Mouse (Mus musculus) liver, embryonic 12.5 days (tissue): ENCODE measurements at regions not wholly inside any gene's neighbourhood (a gene's known extent, or its start where the extent isn't known, plus 50 kb on each side); places are given as distances from the start of the nearest gene placed in this dataset.

Experiments used
- ATAC-seq: fragments of 200-750 bp; cut with Nextera tagmentation; 2 replicates; pipeline ENCODE4 v1.8.0; 2017; ENCODE audit warnings: moderate number of reproducible peaks, mild to moderate bottlenecking, moderate library complexity
- H3K27ac ChIP-seq: fragments of 300-500 bp; sonication (generic); 2 replicates; pipeline ENCODE4 v1.5.1; 2016; ENCODE audit warnings: mild to moderate bottlenecking
- H3K27me3 ChIP-seq: fragments of 300-500 bp; sonication (generic); replicated peaks from 2 replicates; pipeline ENCODE4 v1.6.1; 2016; ENCODE audit warnings: mild to moderate bottlenecking, moderate library complexity
- H3K36me3 ChIP-seq: fragments of 300-500 bp; sonication (generic); 2 replicates; pipeline ENCODE4 v1.6.1; 2016; ENCODE audit warnings: mild to moderate bottlenecking, moderate library complexity
- H3K4me1 ChIP-seq: fragments of 300-500 bp; sonication (generic); 2 replicates; pipeline ENCODE4 v1.6.1; 2016
- H3K4me2 ChIP-seq: fragments of 300-500 bp; sonication (generic); 2 replicates; pipeline ENCODE4 v1.6.1; 2016; ENCODE audit warnings: mild to moderate bottlenecking, moderate library complexity
- H3K4me3 ChIP-seq: fragments of 300-500 bp; sonication (generic); 2 replicates; pipeline ENCODE4 v1.5.1; 2016; ENCODE audit warnings: mild to moderate bottlenecking, moderate library complexity
- H3K9ac ChIP-seq: fragments of 300-500 bp; sonication (generic); 2 replicates; pipeline ENCODE4 v1.6.1; 2016; ENCODE audit warnings: mild to moderate bottlenecking, moderate library complexity
- H3K9me3 ChIP-seq: fragments of 300-500 bp; sonication (generic); replicated peaks from 2 replicates; pipeline ENCODE4 v1.6.1; 2016; ENCODE audit warnings: mild to moderate bottlenecking, moderate library complexity
- WGBS: fragments of 180-500 bp; shearing (Covaris S2); methylation state at CpG from one replicate; pipeline ENCODE4 v1.1.7; 2016; ENCODE audit not compliant: insufficient replicate concordance; 5-methylcytosine and 5-hydroxymethylcytosine counted together

DNA sequence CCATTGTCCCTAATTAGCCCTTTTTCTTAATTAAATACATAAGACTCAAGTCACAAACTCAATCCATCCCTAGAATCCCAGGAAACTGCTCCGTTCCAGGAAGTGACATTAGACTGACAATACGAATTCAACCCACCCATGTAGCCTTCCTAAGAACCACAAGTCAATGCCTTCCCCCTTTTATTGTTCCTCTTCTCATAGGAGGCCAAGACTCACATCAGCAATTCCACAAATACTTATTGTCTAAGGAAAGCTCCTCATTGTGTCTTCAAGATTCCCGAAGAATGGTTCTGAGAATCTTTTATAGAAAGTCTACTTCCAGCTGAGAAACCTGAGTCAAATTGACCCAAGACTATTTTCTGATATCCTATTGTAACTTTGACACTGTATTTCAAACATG, 147.3 kb downstream of the Dmac1 start:
- Histone ChIP-seq H3K4me1 (no peaks in the 10 kb centered on the region), H3K36me3 (no peaks in the 10 kb centered on the region), H3K9ac (no peak overlapping the region), H3K27ac (no peak overlapping the region), H3K9me3 (no peaks in the 10 kb centered on the region), H3K4me3 (no peak overlapping the region), H3K4me2 (no peak overlapping the region), H3K27me3 (no peaks in the 10 kb centered on the region)
- 71% methylated on average over 3 of the region's 3 CpGs for WGBS
- no peak for ATAC-seq

DNA sequence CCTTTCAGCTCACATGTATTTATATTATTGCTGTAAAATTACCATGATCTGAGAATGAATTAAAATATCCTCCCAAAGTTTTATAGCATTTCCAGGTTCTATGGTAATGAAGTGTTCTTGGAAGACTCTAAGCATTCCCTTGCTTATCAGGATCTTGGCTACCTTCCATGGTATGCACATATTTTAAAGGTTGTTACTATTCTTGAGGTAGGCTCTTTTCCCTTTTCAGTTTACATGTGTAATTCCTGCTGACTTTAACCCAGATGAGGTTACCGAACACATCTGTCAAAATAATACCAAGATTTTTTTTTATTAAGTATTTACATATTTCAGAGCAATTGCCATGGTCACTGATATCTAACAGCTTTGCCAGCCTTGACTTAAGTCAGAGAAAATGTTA, 162.2 kb downstream of the Dmac1 start:
- Histone ChIP-seq H3K4me3 (no peak overlapping the region), H3K27ac (no peak overlapping the region), H3K4me1 (no peaks in the 10 kb centered on the region), H3K27me3 (no peaks in the 10 kb centered on the region), H3K9ac (no peak overlapping the region), H3K36me3 (no peaks in the 10 kb centered on the region), H3K4me2 (no peak overlapping the region), H3K9me3 (no peaks in the 10 kb centered on the region)
- WGBS = 75% methylated on average over 1 of the region's 1 CpGs
- ATAC-seq = no peak

- Histone ChIP-seq H3K27me3 (no peaks in the 10 kb centered on the region), H3K4me1 (no peaks in the 10 kb centered on the region), H3K27ac (no peak overlapping the region), H3K4me3 (no peak overlapping the region), H3K4me2 (no peak overlapping the region), H3K36me3 (no peaks in the 10 kb centered on the region), H3K9ac (no peak overlapping the region), H3K9me3 (no peaks in the 10 kb centered on the region)
- WGBS = 71% methylated on average over 3 of the region's 3 CpGs
- ATAC-seq = no peak
Measured at GRCm38 (mm10) chr4:75115346-75115745, 162.8 kb downstream of the Dmac1 start.

- H3K9ac ChIP-seq = no peak overlapping the region
- H3K36me3 ChIP-seq = no peaks in the 10 kb centered on the region
- no peaks in the 10 kb centered on the region for H3K27me3 ChIP-seq
- no peak overlapping the region for H3K4me3 ChIP-seq
- H3K9me3 ChIP-seq = no peaks in the 10 kb centered on the region
- WGBS = 56% methylated on average over 1 of the region's 1 CpGs
- H3K4me1 ChIP-seq = no peaks in the 10 kb centered on the region
- no peak overlapping the region for H3K4me2 ChIP-seq
- no peak for ATAC-seq
- no peak overlapping the region for H3K27ac ChIP-seq
Measured at GRCm38 (mm10) chr4:75065782-75066181, 212.3 kb downstream of the Dmac1 start.

DNA sequence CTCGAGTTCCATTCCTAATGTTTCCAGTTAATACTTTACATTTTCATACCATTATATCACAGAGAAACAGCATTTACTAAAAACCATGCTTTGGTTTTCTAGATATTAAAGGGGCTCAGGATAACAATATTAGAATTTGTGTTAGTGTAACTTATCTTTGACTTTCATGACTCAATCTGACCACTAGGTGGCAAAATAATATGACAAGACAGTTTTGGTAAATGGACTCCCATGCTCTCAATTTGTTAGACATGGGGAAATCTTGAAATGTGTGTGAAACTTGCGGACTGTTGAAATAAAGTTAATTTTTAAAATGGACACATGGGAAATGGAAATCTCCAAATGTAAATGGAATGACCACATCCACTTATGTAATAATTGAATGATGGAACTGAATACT, 214.8 kb downstream of the Dmac1 start:
- Histone ChIP-seq H3K27me3 (no peaks in the 10 kb centered on the region), H3K4me1 (no peaks in the 10 kb centered on the region), H3K36me3 (no peaks in the 10 kb centered on the region), H3K4me3 (no peak overlapping the region), H3K9ac (no peak overlapping the region), H3K9me3 (no peaks in the 10 kb centered on the region), H3K4me2 (no peak overlapping the region), H3K27ac (no peak overlapping the region)
- no peak for ATAC-seq
- WGBS = 59% methylated on average over 2 of the region's 2 CpGs

- Histone ChIP-seq H3K27me3 (no peaks in the 10 kb centered on the region), H3K4me2 (no peak overlapping the region), H3K9ac (no peak overlapping the region), H3K4me3 (no peak overlapping the region), H3K4me1 (peaks cover 10% of the 10 kb centered on the region), H3K9me3 (no peaks in the 10 kb centered on the region), H3K27ac (no peak overlapping the region), H3K36me3 (no peaks in the 10 kb centered on the region)
- ATAC-seq = no peak
- 71% methylated on average over 1 of the region's 1 CpGs for WGBS
Measured at GRCm38 (mm10) chr4:75043510-75043909, 234.6 kb downstream of the Dmac1 start.

- no peak overlapping the region for H3K4me3 ChIP-seq
- no peak overlapping the region for H3K27ac ChIP-seq
- H3K4me2 ChIP-seq = no peak overlapping the region
- ATAC-seq = 0 out of 2 replicates have a peak, but pooled peaks have one; percentile 43
- peaks cover 10% of the 10 kb centered on the region for H3K4me1 ChIP-seq
- no peak overlapping the region for H3K9ac ChIP-seq
- 31% methylated on average over 1 of the region's 1 CpGs for WGBS
- no peaks in the 10 kb centered on the region for H3K36me3 ChIP-seq
- no peaks in the 10 kb centered on the region for H3K27me3 ChIP-seq
- H3K9me3 ChIP-seq = no peaks in the 10 kb centered on the region
Measured at GRCm38 (mm10) chr4:75042640-75043039, 235.5 kb downstream of the Dmac1 start.

- peak overlapping the region; percentile 69; the same call in 1 of the 2 replicates for H3K27ac ChIP-seq
- H3K4me2 ChIP-seq = peak overlapping the region; percentile 55
- H3K27me3 ChIP-seq = no peaks in the 10 kb centered on the region
- no peak overlapping the region for H3K9ac ChIP-seq
- peak; percentile 97 for ATAC-seq
- WGBS = 10% methylated on average over 1 of the region's 1 CpGs
- no peaks in the 10 kb centered on the region for H3K36me3 ChIP-seq
- H3K4me1 ChIP-seq = peaks cover 10% of the 10 kb centered on the region
- H3K4me3 ChIP-seq = no peak overlapping the region
- no peaks in the 10 kb centered on the region for H3K9me3 ChIP-seq
Measured at GRCm38 (mm10) chr4:75041930-75042579, 236.1 kb downstream of the Dmac1 start.
